Mouse (Mus musculus) MEL (cell line): ENCODE results near the gene AI182371. TPM values are rescaled to one million over a fixed set of nuclear protein-coding genes. Genes with fewer than 3 reads are reported as not detected.
A peak's percentile ranks its signal among the peaks of the same experiment; 100 is the strongest.

Experiments used
- DNase-seq: peaks from one replicate; pipeline ENCODE4 v3.0.0; 2011; ENCODE audit warnings: low read depth, low spot score
- H3K27ac ChIP-seq: 2 replicates; pipeline ENCODE4 v1.5.1; 2012; ENCODE audit warnings: low read depth, mild to moderate bottlenecking, control low read depth, low read length, moderate library complexity; ENCODE audit not compliant: control insufficient read depth
- H3K27me3 ChIP-seq, 2 experiments: fragments of 150-350 bp in 1 of 2; sonication (generic) in 1 of 2; 2 replicates each; pipeline ENCODE4 v1.6.1; 2012; ENCODE audit warnings: low read length in 2 of 2, mild to moderate bottlenecking in 2 of 2, improper control_type of control experiment in 1 of 2, moderate library complexity in 1 of 2; ENCODE audit not compliant: insufficient read depth in 2 of 2, control insufficient read depth in 1 of 2
- H3K36me3 ChIP-seq, 2 experiments: 2 replicates each; pipeline ENCODE4 v1.6.1; 2012 to 2014; ENCODE audit warnings: low read length in 2 of 2, improper control_type of control experiment in 1 of 2, inconsistent platforms in 1 of 2, mild to moderate bottlenecking in 1 of 2; ENCODE audit not compliant: insufficient read depth in 2 of 2, control insufficient read depth in 1 of 2
- H3K4me1 ChIP-seq, 2 experiments: fragments of 150-350 bp in 1 of 2; sonication (generic) in 1 of 2; 2 replicates each; pipeline ENCODE4 v1.6.1; 2012; ENCODE audit warnings: low read length in 2 of 2, improper control_type of control experiment in 1 of 2, mild to moderate bottlenecking in 1 of 2; ENCODE audit not compliant: insufficient read depth in 2 of 2, control insufficient read depth in 1 of 2
- H3K4me3 ChIP-seq, 2 experiments: fragments of 150-350 bp in 1 of 2; sonication (generic) in 1 of 2; 2 replicates each; pipeline ENCODE4 v1.5.1; 2012; ENCODE audit warnings: low read depth in 2 of 2, low read length in 2 of 2, mild to moderate bottlenecking in 2 of 2, moderate library complexity in 2 of 2, control low read depth in 1 of 2, improper control_type of control experiment in 1 of 2; ENCODE audit not compliant: control insufficient read depth in 1 of 2, insufficient read depth in 1 of 2
- H3K79me2 ChIP-seq: 2 replicates; pipeline ENCODE4 v1.6.1; 2012; ENCODE audit warnings: mild to moderate bottlenecking, low read length, moderate library complexity; ENCODE audit not compliant: control insufficient read depth, poor library complexity, insufficient read depth
- H3K9ac ChIP-seq: 2 replicates; pipeline ENCODE4 v1.6.1; 2012; ENCODE audit warnings: low read depth, mild to moderate bottlenecking, control low read depth, low read length, moderate library complexity; ENCODE audit not compliant: control insufficient read depth, poor library complexity, severe bottlenecking
- H3K9me3 ChIP-seq: fragments of 150-350 bp; sonication (generic); replicated peaks from 2 replicates; pipeline ENCODE4 v1.6.1; 2012; ENCODE audit warnings: mild to moderate bottlenecking, low read length, improper control_type of control experiment, moderate library complexity; ENCODE audit not compliant: insufficient read depth
- BHLHE40 ChIP-seq: IDR thresholded peaks from 2 replicates; pipeline ENCODE4 v1.6.1; 2012; ENCODE audit warnings: low read depth, mild to moderate bottlenecking, inconsistent platforms, low read length, improper control_type of control experiment, borderline replicate concordance
- CHD1 ChIP-seq: IDR thresholded peaks from 2 replicates; pipeline ENCODE4 v1.6.1; 2012; ENCODE audit warnings: low read depth, mild to moderate bottlenecking, inconsistent platforms, low read length, improper control_type of control experiment
- CTCF ChIP-seq, 3 experiments: IDR thresholded peaks in 2 of 3; conservative IDR thresholded peaks in 1 of 3; 2 replicates each; pipeline ENCODE4 v1.5.1; 2011 to 2012; ENCODE audit warnings: low read length in 3 of 3, low read depth in 2 of 3, mild to moderate bottlenecking in 2 of 3, improper control_type of control experiment in 1 of 3, inconsistent platforms in 1 of 3, mixed read lengths in 1 of 3, moderate library complexity in 1 of 3; ENCODE audit not compliant: control insufficient read depth in 1 of 3, insufficient read depth in 1 of 3, poor library complexity in 1 of 3, severe bottlenecking in 1 of 3
- ELF1 ChIP-seq: IDR thresholded peaks from 2 replicates; pipeline ENCODE4 v1.6.1; 2014; ENCODE audit warnings: low read depth, mild to moderate bottlenecking, inconsistent platforms, low read length, improper control_type of control experiment, moderate library complexity
- GATA1 ChIP-seq: IDR thresholded peaks from 2 replicates; pipeline ENCODE4 v1.6.1; 2011; ENCODE audit warnings: low read depth, low read length, improper control_type of control experiment
- HCFC1 ChIP-seq: IDR thresholded peaks from 2 replicates; pipeline ENCODE4 v1.6.1; 2012; ENCODE audit warnings: low read depth, mild to moderate bottlenecking, inconsistent platforms, low read length, improper control_type of control experiment, moderate library complexity
- MXI1 ChIP-seq: IDR thresholded peaks from 2 replicates; pipeline ENCODE4 v1.6.1; 2011; ENCODE audit warnings: mild to moderate bottlenecking, low read depth, low read length, improper control_type of control experiment
- RAD21 ChIP-seq: IDR thresholded peaks from 2 replicates; pipeline ENCODE4 v1.6.1; 2011; ENCODE audit warnings: mild to moderate bottlenecking, low read depth, low read length, improper control_type of control experiment
- RCOR1 ChIP-seq: IDR thresholded peaks from 2 replicates; pipeline ENCODE4 v1.6.1; 2012; ENCODE audit warnings: low read depth, mild to moderate bottlenecking, inconsistent platforms, low read length, improper control_type of control experiment
- SMC3 ChIP-seq: IDR thresholded peaks from 2 replicates; pipeline ENCODE4 v1.6.1; 2011; ENCODE audit warnings: low read depth, low read length, improper control_type of control experiment
- TAL1 ChIP-seq: IDR thresholded peaks from 2 replicates; pipeline ENCODE4 v1.6.1; 2012; ENCODE audit warnings: mild to moderate bottlenecking, inconsistent platforms, low read length, moderate library complexity, mixed read lengths
- USF2 ChIP-seq, 2 experiments: IDR thresholded peaks; 2 replicates each; pipeline ENCODE4 v1.6.1; 2011 to 2012; ENCODE audit warnings: improper control_type of control experiment in 2 of 2, low read length in 2 of 2, borderline replicate concordance in 1 of 2, inconsistent platforms in 1 of 2, low read depth in 1 of 2, mild to moderate bottlenecking in 1 of 2; ENCODE audit not compliant: insufficient read depth in 1 of 2
- ZC3H11A ChIP-seq: IDR thresholded peaks from 2 replicates; pipeline ENCODE4 v1.6.1; 2012; ENCODE audit warnings: low read depth, mild to moderate bottlenecking, inconsistent platforms, low read length, improper control_type of control experiment
- ZKSCAN1 ChIP-seq: IDR thresholded peaks from 2 replicates; pipeline ENCODE4 v1.6.1; 2012; ENCODE audit warnings: low read depth, mild to moderate bottlenecking, inconsistent platforms, low read length, improper control_type of control experiment, moderate library complexity
- polyA plus RNA-seq, 2 experiments: library from polyadenylated mRNA; stranded (reverse) in 1 of 2; unstranded in 1 of 2; fragments of >175 nt in 1 of 2; fragments of >200 nt in 1 of 2; gene quantifications; 2 replicates each; pipeline versions ENCODE4 v1.2.1 to v1.2.4; 2012; ENCODE audit warnings: low replicate concordance in 2 of 2, low read depth in 1 of 2; ENCODE audit not compliant: insufficient read length in 2 of 2, insufficient read depth in 1 of 2, missing spikeins in 1 of 2
- total RNA-seq: library from RNA; depleted of rRNA; stranded (reverse); fragments of 300-350 nt; gene quantifications from 2 replicates; pipeline ENCODE4 v1.2.3, GENCODE M21; 2012; rRNA removed

The AI182371 gene
- total and polyA plus RNA-seq, 3 experiments, result 0.12 to 0.40 TPM; not detected in 1

GRCm38 (mm10) chr2:35044956-35045355 is 56.4 kb downstream of the AI182371 start:
- Histone ChIP-seq H3K27ac (no peak overlapping the region), H3K36me3 (no peaks in the 10 kb centered on the region), H3K4me1 (no peaks in the 10 kb centered on the region), H3K9ac (no peak overlapping the region), H3K4me3 (no peak overlapping the region), H3K79me2 (no peaks in the 10 kb centered on the region), H3K9me3 (no peaks in the 10 kb centered on the region), H3K27me3 (no peaks in the 10 kb centered on the region)
- DNase-seq, result peak; percentile 71
- TF ChIP-seq CHD1 (no peak), ZKSCAN1 (no peak), RAD21 (peak; percentile 85), RCOR1 (no peak), CTCF (IDR thresholded peaks at IDR 0.05 in 2 of 3, conservative IDR thresholded peaks at IDR 0.05 in 1 of 3; ENCODE audit: control insufficient read depth in 1 of 3, insufficient read depth in 1 of 3, low read depth in 2 of 3, low read length in 3 of 3, poor library complexity in 1 of 3, severe bottlenecking in 1 of 3) (peak; percentile 58 to 85 (median 80)), MXI1 (no peak), SMC3 (peak; percentile 78), ZC3H11A (peak; percentile 55; the same call in 1 of the 2 replicates)

DNA sequence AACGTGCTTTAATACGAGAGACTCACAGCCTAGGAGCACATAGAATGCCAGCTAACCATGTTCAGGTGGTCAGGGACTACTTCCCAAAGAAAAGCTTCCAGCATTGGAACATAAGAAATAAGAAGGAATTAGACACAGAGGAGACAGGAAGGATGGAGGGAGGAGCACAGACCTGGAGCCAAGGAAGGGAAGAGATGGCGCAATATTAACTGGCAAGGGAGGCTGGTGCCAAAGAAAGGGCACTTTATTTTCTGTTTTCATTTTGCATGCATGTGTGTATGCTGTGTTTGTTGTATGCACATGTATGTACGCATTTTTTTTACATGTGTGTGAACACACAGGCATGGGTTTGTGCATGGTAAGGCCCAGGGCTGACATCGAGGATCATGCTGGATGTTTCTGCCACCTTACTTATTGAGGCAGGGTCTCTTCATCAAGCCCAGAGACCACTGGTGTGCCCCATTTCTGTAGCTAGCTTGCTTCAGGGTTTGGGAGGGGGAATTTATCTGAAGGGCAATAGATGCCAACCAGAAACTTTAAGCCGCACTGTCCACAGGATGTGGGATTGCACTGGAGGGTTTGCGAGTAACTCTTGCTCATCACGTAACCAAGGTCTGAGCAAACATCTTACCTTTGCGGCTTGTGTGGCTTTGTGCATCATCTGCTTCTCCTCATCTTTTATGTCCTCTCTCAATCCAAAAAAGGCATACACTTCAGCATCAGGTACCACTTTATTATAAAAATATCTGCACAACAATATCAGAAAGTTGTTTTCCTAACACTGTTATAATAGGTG is 62.6 kb downstream of the AI182371 start:
- H3K9me3 ChIP-seq, result no peaks in the 10 kb centered on the region
- no peak overlapping the region for H3K27ac ChIP-seq

More for the DNA sequence above, 62.6 kb downstream of the AI182371 start:
- Histone ChIP-seq H3K79me2 (no peaks in the 10 kb centered on the region), H3K4me1 (no peaks in the 10 kb centered on the region), H3K9ac (no peak overlapping the region), H3K27me3 (peaks cover 2 to 5% of the 10 kb centered on the region in 2 experiments; a peak in 2 of 4 replicates), H3K4me3 (no peak overlapping the region), H3K36me3 (no peaks in the 10 kb centered on the region)
- no peak for DNase-seq
- TF ChIP-seq ELF1, result no peak
- TF ChIP-seq GATA1, result no peak
- TF ChIP-seq BHLHE40, result no peak
- no peak for TF ChIP-seq USF2 (IDR thresholded peaks at IDR 0.05; ENCODE audit: borderline replicate concordance in 1 of 2, insufficient read depth in 1 of 2, low read depth in 1 of 2, low read length in 2 of 2)
- TF ChIP-seq MXI1, result no peak
- TF ChIP-seq TAL1, result no peak
- no peak for TF ChIP-seq HCFC1

Other genes starting within 250 kb of the AI182371 start
- gene Cutal, start 227.1 kb downstream of the AI182371 start, total RNA-seq, result not detected in 2 replicates
- gene Cutal, start 227.1 kb downstream of the AI182371 start, polyA plus RNA-seq, result not detected
- gene Psmd5, start 226.6 kb downstream of the AI182371 start, total RNA-seq, result 48.1 and 63.0 TPM in 2 replicates
- gene Psmd5, start 226.6 kb downstream of the AI182371 start, polyA plus RNA-seq, result 10 to 100 TPM in 1 of 2 experiments, not detected in 1; 70.3 TPM
- 10.2 and 10.9 TPM in 2 replicates for gene Phf19, start 187.5 kb downstream of the AI182371 start, total RNA-seq
- gene Phf19, start 187.5 kb downstream of the AI182371 start, polyA plus RNA-seq, result 10 to 100 TPM in 1 of 2 experiments, not detected in 1; 26.2 TPM
- gene Traf1, start 139.8 kb downstream of the AI182371 start, total RNA-seq, result 0.04 TPM in 1 of 2 replicates, not detected in the other
- under 1 TPM in 1 of 2 experiments, not detected in 1; 0.03 TPM for gene Traf1, start 139.8 kb downstream of the AI182371 start, polyA plus RNA-seq
- gene Hc, start 40.1 kb downstream of the AI182371 start, total RNA-seq, result not detected in 2 replicates
- gene Hc, start 40.1 kb downstream of the AI182371 start, polyA plus RNA-seq, result not detected
- gene Cntrl, start 7.9 kb upstream of the AI182371 start, total RNA-seq, result 16.5 and 17.0 TPM in 2 replicates
- 10 to 100 TPM in 1 of 2 experiments, not detected in 1; 24.0 TPM for gene Cntrl, start 7.9 kb upstream of the AI182371 start, polyA plus RNA-seq
- 27.2 and 28.1 TPM in 2 replicates for gene Rab14, start 99.6 kb upstream of the AI182371 start, total RNA-seq
- 10 to 100 TPM; 78.1 to 81.6 TPM for gene Rab14, start 99.6 kb upstream of the AI182371 start, polyA plus RNA-seq
- 6.0 and 8.0 TPM in 2 replicates for gene Gsn, start 154.8 kb upstream of the AI182371 start, total RNA-seq
- 1 to 10 TPM in 1 of 2 experiments, not detected in 1; 8.2 TPM for gene Gsn, start 154.8 kb upstream of the AI182371 start, polyA plus RNA-seq
- gene Stom, start 235.4 kb upstream of the AI182371 start, total RNA-seq, result 27.2 and 49.4 TPM in 2 replicates
- 10 to 100 TPM in 1 of 2 experiments, not detected in 1; 28.0 TPM for gene Stom, start 235.4 kb upstream of the AI182371 start, polyA plus RNA-seq